Mouse (Mus musculus) bone marrow, adult 2 months (tissue): ENCODE data around the gene Ptk6. TPM values are rescaled to one million over a fixed set of nuclear protein-coding genes. Genes with fewer than 3 reads are reported as not detected.

Experiments
- H3K27ac ChIP-seq: fragments of 200-500 bp; 2 replicates; pipeline ENCODE4 v1.5.1; 2012; ENCODE audit warnings: low read depth, mild to moderate bottlenecking, control low read depth, inconsistent platforms, low read length; ENCODE audit not compliant: control insufficient read depth, poor library complexity, insufficient read depth
- H3K4me1 ChIP-seq: fragments of 200-500 bp; 2 replicates; pipeline ENCODE4 v1.6.1; 2011; ENCODE audit warnings: low read length; ENCODE audit not compliant: control insufficient read depth, insufficient read depth
- H3K4me3 ChIP-seq: fragments of 200-500 bp; replicated peaks from 2 replicates; pipeline ENCODE3; 2011; ENCODE audit warnings: mild to moderate bottlenecking, low read depth, low read length, control low read depth; ENCODE audit not compliant: control insufficient read depth
- CTCF ChIP-seq: fragments of 200-500 bp; IDR thresholded peaks from 2 replicates; pipeline ENCODE4 v1.5.1; 2011; ENCODE audit warnings: low read length, control low read depth; ENCODE audit not compliant: control insufficient read depth, insufficient read depth
- POLR2A ChIP-seq: fragments of 200-500 bp; IDR thresholded peaks from 2 replicates; pipeline ENCODE4 v1.6.1; 2011; ENCODE audit warnings: low read depth, mild to moderate bottlenecking, control low read depth, low read length, borderline replicate concordance; ENCODE audit not compliant: control insufficient read depth
- WGBS: fragments of 180-500 bp; shearing (Covaris S2); methylation state at CpG from one replicate; pipeline ENCODE4 v1.1.7; 2018; 5-methylcytosine and 5-hydroxymethylcytosine counted together
- polyA plus RNA-seq: library from polyadenylated mRNA; stranded (reverse); fragments of >200 nt; gene quantifications from 2 replicates; pipeline ENCODE4 v1.2.4, GENCODE M21; 2011; ENCODE audit warnings: low replicate concordance; ENCODE audit not compliant: missing spikeins, insufficient read depth, insufficient read length

Gene Ptk6
- polyA plus RNA-seq, 1 experiment: not detected

GRCm38 (mm10) chr2:181239261-181239660, 36.7 kb upstream of the Ptk6 start:
- TF ChIP-seq CTCF (no peak), POLR2A (no peak)
- WGBS: 94% methylated on average over 9 of the region's 9 CpGs
- H3K4me3 ChIP-seq: no peak overlapping the region
- no peak overlapping the region for H3K27ac ChIP-seq
- H3K4me1 ChIP-seq: peaks cover 6% of the 10 kb centered on the region; the same call in 1 of the 2 replicates

- TF ChIP-seq CTCF (no peak), POLR2A (no peak)
- WGBS: 44% methylated on average over 2 of the region's 2 CpGs
- no peak overlapping the region for H3K27ac ChIP-seq
- peaks cover 6% of the 10 kb centered on the region; the same call in 1 of the 2 replicates for H3K4me1 ChIP-seq
- no peak overlapping the region for H3K4me3 ChIP-seq
Measured at GRCm38 (mm10) chr2:181238861-181239260, 36.3 kb upstream of the Ptk6 start.

- H3K27ac ChIP-seq: no peak overlapping the region
- TF ChIP-seq CTCF (no peak), POLR2A (no peak)
- WGBS: 86% methylated on average over 10 of the region's 10 CpGs
- H3K4me3 ChIP-seq: no peak overlapping the region
- H3K4me1 ChIP-seq: peaks cover 6% of the 10 kb centered on the region; the same call in 1 of the 2 replicates
Measured at GRCm38 (mm10) chr2:181238091-181238610, 35.6 kb upstream of the Ptk6 start.

DNA sequence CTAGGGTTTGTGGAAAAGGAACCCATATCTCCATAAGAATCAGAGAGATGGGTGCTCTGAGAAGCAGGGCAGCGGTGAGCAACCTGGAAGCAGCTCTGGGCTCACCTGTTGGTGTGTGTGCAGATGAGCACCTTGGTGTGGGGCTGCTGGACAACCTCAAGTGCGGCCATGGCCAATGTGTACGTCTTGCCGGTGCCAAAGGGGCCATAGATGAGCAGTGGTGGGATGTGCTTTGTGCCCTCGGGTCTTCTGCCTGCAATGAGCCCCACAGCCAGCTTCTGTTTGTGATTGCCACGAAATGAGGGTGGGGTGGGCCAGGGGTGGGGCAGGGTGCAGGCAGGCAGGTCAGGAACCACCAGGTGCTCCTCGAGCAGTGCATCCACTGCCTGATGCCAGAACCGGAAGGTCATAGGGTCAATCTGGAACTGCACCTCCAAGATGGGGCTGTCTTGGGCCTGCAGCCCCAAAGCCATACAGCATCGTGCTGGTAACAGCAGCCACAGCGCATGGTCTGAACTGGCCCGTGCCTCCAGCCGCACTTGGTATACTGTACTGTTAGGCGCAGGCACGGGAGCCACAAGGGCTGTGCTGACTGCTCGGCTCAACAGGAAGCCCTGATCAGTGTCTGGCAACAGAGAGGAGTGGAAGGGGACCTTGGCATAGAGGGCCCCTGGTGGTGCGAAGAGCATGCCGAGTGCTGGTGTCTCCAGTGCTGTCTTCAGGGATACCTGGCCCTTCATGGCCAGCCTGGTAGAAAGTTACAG, 34.8 kb upstream of the Ptk6 start:
- no peak overlapping the region for H3K4me3 ChIP-seq
- 90% methylated on average over 17 of the region's 17 CpGs for WGBS
- peaks cover 6% of the 10 kb centered on the region; the same call in 1 of the 2 replicates for H3K4me1 ChIP-seq
- no peak for TF ChIP-seq POLR2A
- TF ChIP-seq CTCF: no peak
- no peak overlapping the region for H3K27ac ChIP-seq

DNA sequence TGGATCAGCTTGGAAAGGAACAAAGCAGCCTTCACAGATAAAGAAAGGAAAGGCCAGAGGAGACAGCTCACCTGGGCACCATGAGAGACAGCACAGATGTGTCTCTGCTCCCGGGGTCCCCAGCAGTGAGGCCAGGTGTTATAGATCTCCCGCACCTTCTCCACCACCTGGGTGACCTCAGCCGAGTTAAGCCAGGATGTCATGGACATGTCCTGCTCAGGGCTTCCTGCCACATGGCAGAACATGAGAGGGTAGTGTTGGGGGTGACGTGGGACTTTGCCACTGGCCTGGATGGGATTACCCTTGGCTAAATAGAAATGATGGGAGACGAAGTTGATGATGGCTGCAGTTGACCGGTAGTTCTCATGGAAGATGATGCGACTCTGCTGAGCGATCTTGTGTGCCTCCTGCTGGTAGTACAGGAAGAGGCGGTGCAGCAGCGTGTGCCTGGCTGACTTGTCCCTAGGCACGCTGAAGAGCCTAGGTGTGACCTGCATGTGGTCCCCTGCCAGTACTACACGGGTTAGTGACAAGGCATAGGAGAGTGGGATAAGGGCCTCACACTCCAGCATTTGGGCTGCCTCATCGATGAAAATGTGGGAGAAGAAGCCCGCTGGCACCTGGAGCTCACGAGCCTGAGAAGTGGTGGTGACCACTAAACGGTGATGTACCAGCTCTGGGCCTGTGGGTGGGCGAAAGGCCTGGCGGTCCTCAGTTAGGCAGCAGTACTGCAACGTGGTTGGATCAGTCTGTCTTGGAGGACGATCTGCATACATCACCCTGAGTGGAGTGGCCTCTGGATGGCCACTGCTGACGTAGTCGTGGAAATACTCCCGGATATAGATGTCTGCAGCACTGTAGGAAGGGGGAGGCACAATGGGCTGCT, 33.3 kb upstream of the Ptk6 start:
- H3K4me3 ChIP-seq: no peak overlapping the region
- no peak for TF ChIP-seq POLR2A
- peak; percentile 27; the same call in 1 of the 2 replicates for TF ChIP-seq CTCF
- WGBS: 87% methylated on average over 23 of the region's 23 CpGs

DNA sequence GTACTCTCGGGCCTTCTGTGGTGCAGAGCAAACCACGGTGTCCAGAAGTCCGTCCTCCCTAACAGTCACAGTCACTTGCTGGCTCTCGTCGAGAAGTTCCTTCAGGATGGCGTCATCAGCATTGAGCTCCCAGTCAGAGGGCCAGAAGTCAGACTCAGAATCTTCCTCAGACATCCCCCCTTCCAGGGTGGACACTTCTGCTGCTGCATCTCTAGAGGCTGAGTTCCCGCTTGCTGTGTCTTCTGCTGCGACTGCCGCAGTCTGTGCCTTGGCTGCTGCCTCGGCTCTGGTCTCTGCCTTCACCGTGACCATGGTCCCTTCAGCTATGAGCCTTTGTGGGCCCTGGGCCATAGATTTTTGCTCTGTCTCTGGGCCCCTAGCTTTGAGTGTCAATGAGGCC, 32.1 kb upstream of the Ptk6 start:
- no peak overlapping the region for H3K4me3 ChIP-seq
- no peak overlapping the region for H3K27ac ChIP-seq
- H3K4me1 ChIP-seq: no peaks in the 10 kb centered on the region; the same call in 1 of the 2 replicates
- TF ChIP-seq POLR2A (0 out of 2 replicates have a peak, but pooled peaks have one; percentile 16), CTCF (no peak)
- 93% methylated on average over 11 of the region's 11 CpGs for WGBS

More for the DNA sequence above, 33.3 kb upstream of the Ptk6 start:
- H3K27ac ChIP-seq: no peak overlapping the region
- H3K4me1 ChIP-seq: peaks cover 6% of the 10 kb centered on the region; the same call in 1 of the 2 replicates

DNA sequence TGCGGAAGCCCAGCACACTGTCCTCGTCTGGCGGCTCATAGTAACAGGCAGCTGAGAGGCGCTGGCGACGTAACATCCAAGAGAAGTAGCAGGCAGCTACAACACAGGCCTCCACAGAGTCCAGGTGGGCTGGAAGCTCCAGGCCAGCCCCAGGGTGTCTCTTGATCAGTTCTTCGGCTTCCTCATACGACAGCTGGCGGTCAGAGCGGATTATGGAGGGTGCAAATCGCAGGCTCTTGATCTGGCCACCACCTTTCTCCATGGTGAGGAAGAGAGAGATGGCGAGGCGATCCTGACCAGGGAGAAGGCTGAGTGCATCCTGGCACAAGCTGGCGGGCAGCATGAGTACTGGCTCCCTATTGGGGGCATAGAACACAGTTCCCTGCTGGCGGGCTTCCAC, 30.9 kb upstream of the Ptk6 start:
- Histone ChIP-seq H3K4me1 (no peaks in the 10 kb centered on the region; the same call in 1 of the 2 replicates), H3K27ac (no peak overlapping the region), H3K4me3 (no peak overlapping the region)
- WGBS: 94% methylated on average over 15 of the region's 15 CpGs
- TF ChIP-seq POLR2A (no peak), CTCF (no peak)

- H3K27ac ChIP-seq: no peak overlapping the region
- WGBS: 97% methylated on average over 20 of the region's 20 CpGs
Measured at GRCm38 (mm10) chr2:181231171-181231570, 28.6 kb upstream of the Ptk6 start.

More at GRCm38 (mm10) chr2:181231171-181231570, 28.6 kb upstream of the Ptk6 start:
- H3K4me3 ChIP-seq: no peak overlapping the region
- TF ChIP-seq POLR2A: no peak
- no peak for TF ChIP-seq CTCF
- no peaks in the 10 kb centered on the region; the same call in 1 of the 2 replicates for H3K4me1 ChIP-seq
